Mouse (Mus musculus): ENCODE measurements around the gene Ablim1. TPM values are rescaled to one million over a fixed set of nuclear protein-coding genes. Genes with fewer than 3 reads are reported as not detected.

Gene Ablim1
- total RNA-seq, 2 experiments from 2014 or later, result 50.9 to 59.8 TPM

DNA sequence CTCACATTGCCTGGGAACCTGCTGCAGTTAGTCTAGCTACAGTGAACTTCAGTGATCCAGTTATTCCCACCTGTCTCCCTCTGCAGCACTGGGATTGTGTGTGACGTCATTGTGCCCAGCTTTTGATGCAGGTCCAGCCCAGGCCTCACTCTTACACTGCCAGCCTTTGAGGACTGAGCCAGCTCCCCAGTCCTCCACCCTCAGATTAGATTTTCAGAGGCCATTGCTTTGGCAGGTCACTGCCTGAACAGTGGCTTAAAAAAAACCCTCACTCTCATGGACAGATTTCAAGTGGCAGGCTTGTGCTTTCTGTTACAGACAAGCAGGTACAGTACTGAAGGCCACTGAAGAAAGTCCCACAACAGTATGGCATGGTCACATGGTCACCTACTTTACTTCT is 30.0 kb upstream of the Ablim1 start:
- DNase-seq (ENCODE audit: low spot score in 2 of 2), result no peak

DNA sequence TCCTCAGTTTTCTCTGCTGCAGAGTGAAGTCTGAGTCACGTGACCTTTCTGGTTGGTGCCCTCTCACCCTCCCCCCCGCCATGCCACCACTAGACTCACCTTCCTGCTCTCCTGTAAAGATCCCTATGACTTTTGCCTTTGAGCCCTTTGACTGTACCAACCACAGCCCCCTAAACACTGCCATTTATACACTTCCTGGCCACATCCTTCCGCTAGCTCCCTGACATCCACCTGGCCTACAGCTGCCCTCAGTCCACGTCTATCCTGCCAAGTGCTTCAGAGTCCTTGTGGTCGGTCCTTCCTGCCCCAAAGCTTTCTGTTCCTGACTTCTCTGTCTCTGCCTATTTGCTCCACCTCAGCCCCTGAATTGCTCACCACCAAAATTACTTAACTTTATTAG is 29.1 kb upstream of the Ablim1 start:
- no peak for DNase-seq (ENCODE audit: low spot score in 2 of 2)

DNA sequence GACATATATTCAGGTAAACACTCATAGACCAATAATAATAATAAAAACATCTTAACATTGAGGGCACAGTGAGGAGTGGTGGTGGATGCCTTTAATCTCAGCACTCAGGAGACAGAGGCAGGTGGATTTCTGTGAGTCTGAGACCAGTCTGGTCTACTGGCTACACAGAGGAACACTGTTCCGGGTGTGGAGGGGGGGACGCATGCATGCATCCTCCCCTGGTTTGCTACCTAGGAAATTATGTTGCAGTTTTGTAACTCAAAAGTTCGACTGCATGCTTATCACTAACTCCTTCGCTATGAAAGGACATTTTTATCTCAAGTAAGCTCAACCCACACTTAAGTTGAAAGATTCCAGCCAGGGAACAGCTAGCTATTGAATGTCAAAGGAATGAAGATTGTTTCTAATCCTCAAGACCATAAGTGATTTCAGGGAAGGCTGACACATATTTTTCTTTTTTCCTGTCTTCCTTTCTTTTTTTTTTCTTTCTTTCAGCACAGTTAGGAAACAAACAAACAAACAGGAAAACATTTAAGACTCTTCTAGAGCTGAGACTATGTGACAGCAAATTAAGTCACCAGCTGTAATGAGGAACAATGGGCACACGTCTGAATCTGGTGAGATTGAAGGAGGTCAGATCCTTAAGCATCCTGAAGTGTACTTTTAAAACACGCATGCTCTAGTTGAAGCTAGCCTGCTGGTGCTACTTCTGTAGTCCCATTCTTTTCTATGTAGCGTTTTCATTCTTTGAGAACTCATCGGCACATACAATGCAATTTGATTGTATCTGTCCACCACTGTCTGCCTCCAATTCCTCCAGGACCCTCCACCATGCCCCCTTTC is 26.4 kb upstream of the Ablim1 start:
- no peak for DNase-seq (ENCODE audit: low spot score in 2 of 2)

- DNase-seq (ENCODE audit: low spot score in 2 of 2), result no peak
Observed at GRCm38 (mm10) chr19:57339281-57339864, 24.7 kb upstream of the Ablim1 start.

- no peak for DNase-seq (ENCODE audit: low spot score in 2 of 2)
Observed at GRCm38 (mm10) chr19:57335135-57335534, 20.4 kb upstream of the Ablim1 start.

DNA sequence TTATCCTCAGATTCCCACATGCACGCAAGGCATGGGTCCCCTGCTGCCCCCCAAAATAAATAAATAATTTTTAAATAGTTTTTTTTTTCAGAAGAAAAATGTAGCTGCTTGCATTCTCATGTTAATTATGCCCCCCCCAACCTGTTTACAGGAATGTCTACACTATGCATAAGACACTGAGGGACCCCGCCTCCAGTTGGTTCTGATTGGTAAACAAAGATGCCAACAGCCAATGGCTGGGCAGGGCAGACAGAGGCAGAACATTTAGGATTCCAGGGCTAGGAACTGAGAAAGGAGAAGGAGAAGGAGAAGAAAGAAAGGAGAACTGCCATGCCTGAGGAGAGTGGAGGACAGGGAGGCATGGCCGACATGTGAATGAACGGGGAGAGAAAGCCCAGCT is 18.6 kb upstream of the Ablim1 start:
- no peak for DNase-seq (ENCODE audit: low spot score in 2 of 2)

DNA sequence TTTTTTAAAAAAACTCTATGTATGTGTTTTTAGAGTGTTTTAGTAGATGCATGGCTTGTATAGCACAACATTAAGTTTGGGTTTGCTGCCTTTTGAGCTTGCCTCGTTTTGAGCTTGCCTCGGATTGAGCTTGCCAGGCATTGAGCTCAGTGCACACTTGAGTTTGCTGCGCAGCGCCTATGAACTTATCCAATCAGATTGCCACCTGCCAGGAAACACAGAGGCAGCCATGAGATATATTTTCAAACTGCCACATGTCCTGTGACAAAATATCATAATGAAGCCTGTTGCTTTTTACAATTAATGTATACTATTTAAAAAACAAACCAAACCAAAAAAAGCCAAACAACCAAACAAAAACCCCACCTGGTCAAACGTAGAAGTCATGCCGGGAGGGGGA is 16.5 kb upstream of the Ablim1 start:
- DNase-seq (ENCODE audit: low spot score in 2 of 2), result no peak

DNA sequence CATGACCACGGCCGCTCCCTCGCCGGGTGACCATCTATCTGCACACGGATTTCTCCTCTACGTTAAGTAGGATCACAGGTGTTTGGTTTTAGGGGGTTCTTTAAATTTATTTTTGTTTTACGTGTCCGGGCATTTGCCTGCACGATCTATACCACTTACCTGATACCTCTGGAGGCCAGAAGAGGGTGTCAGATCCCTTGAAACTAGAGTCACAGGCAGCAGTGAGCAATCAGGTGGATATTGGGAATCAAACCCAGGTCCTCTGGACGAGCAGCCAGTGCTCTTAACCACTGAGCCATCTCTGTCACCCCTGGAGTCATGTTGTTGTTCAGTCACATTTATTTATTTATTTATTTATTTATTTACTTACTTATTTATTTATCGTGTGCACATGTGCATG is 15.6 kb upstream of the Ablim1 start:
- no peak for DNase-seq (ENCODE audit: low spot score in 2 of 2)

- no peak for DNase-seq (ENCODE audit: low spot score in 2 of 2)
Observed at GRCm38 (mm10) chr19:57328792-57329191, 14.1 kb upstream of the Ablim1 start.

GRCm38 (mm10) chr19:57328269-57328668 is 13.6 kb upstream of the Ablim1 start:
- DNase-seq (ENCODE audit: low spot score in 2 of 2), result no peak

- no peak for DNase-seq (ENCODE audit: low spot score in 2 of 2)
Observed at GRCm38 (mm10) chr19:57327679-57328078, 13.0 kb upstream of the Ablim1 start.

DNA sequence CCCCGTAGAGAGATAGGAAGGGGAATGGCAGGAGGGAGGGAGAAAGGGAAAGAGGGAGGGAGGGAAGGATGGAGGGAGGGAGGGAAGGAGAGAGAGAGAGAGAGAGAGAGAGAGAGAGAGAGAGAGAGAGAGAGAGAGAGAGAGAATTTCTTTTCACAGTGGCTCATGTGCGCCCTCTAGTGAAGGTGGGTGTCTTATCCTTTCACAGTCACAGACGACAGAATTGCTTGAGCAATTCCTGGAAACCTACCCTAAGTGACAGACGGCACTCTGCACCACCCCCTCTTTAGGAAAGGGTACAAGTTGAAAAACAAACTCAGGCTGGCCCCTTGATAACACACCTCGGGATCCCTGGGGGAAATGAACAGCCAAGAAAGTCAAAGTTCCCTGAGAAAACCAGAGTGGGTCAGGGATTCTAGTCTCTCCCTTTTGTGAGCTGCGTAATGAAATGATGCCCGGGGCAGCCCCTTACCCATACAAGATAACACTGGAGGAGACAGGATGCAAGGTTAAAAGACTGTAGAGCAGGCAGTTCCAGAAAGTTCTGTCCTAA is 11.1 kb upstream of the Ablim1 start:
- peak; percentile 28 to 37 for DNase-seq (ENCODE audit: low spot score in 2 of 2)

GRCm38 (mm10) chr19:57323087-57323486 is 8.4 kb upstream of the Ablim1 start:
- DNase-seq (ENCODE audit: low spot score in 2 of 2), result no peak

GRCm38 (mm10) chr19:57322491-57322890 is 7.8 kb upstream of the Ablim1 start:
- DNase-seq (ENCODE audit: low spot score in 2 of 2), result no peak

DNA sequence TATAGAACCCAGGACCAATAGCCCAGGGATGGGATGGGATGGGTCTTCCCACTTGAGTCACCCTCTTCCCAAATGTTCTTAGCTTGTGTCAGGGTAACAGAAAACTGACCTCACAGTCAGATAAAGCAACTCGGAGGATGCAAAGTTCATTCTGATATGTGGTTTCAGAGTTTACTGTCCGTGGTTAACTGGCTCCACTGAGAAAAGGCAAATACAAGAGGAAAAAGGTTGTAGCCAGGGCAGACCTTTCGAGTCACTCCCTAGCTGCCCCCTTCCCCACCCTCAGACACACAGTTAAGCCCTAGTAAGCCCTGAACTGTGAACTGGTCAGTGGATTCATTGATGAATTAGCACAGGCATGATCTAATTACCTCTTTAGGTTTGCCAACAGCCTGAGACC is 7.1 kb upstream of the Ablim1 start:
- DNase-seq (ENCODE audit: low spot score in 2 of 2), result no peak

DNA sequence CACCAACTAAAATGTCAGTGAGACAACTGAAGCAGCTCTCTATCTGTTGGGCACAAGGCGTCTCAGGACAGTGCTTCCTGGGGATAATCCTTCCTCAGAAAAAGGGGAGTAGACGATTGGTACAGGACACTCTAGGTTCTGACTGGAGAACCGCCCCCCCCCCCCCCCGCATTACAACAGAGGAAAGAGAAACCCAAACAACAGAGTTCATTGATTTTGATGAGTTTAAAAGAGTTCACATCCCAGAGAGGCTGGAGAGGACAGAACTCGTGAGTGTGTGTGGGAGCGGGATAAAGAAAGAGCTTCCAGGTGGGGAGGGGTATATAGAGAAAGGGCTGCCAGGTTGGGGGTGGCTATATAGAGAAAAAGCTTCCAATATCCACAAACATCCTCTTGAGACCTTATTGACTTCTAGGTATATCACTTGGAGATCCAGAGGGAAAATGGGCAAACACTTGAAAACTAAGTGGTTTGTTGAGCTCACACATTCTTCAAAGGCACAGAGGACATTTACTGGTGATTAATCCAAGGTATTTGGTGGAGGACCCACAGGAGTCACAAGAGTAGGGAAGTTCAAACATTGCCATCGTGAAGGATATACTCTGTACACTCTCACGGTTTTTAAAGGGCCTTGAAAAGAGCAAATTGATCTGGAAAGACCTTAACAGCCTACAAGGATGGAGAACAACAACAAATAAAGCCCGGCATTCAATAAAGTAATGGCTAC is 6.1 kb upstream of the Ablim1 start:
- no peak for DNase-seq (ENCODE audit: low spot score in 2 of 2)

DNA sequence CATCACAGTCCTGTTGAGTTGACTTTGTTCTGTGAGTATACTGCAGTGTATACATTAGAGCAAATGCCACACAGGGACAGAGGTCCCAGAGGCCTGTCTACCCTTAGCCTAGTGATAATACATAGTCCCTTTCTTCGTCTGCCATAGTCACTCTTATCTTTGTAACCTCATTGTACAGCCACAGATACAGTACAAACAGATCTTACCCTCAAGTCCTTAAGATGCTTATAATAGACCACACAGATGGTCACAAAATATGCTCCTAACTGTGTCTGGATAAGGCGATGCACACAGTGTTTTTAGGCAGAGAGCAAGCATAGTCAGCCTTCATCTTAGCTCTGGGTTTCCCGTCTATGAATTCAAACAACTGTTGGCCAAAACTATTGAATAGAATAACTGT is 1.9 kb upstream of the Ablim1 start:
- no peak for DNase-seq (ENCODE audit: low spot score in 2 of 2)

- DNase-seq (ENCODE audit: low spot score in 2 of 2), result no peak
Observed at GRCm38 (mm10) chr19:57315013-57315565, 370 bp upstream of the Ablim1 start.

DNA sequence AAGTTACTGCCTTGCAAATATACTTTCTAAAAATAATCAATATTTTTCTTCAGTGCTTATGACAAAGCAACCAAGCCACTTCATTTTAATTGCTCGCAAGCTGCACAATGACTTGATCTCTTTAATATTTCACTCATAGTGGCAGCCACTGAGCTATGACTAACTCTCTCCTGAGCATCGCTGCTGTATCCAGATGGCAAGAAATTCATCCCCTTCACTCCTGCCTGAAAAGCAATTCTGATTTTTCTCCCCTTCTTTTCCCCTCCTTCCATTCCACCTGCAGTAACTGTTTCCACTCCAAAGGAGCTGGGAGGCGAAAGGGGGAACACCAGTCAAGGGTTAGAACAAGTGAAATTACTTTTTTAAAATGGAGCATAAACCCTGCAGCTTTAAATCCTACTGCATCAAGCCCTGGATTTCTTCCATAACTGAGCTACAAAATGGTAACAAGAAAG is 801 bp downstream of the Ablim1 start:
- no peak for DNase-seq (ENCODE audit: low spot score in 2 of 2)

- DNase-seq (ENCODE audit: low spot score in 2 of 2), result no peak
Observed at GRCm38 (mm10) chr19:57313226-57313625, 1.5 kb downstream of the Ablim1 start.

DNA sequence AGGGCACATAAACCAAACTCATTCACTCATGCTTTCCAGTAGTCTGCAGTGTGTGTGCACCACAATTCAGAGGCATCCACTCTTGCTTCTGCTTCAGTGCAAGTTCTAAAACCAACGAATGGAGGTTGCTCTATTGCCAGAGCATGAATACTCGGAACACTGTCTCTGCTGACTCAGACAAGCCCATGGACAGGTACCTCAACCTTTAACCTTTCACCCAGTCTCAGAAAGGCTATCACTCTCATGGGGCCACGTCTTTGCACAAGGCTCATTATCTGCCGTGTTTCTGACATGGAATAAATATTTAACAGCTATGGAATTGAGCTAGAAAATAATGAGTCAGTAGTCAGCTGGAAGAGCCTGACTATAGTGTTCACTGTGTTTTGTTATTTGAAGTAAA is 4.7 kb downstream of the Ablim1 start:
- no peak for DNase-seq (ENCODE audit: low spot score in 2 of 2)

DNA sequence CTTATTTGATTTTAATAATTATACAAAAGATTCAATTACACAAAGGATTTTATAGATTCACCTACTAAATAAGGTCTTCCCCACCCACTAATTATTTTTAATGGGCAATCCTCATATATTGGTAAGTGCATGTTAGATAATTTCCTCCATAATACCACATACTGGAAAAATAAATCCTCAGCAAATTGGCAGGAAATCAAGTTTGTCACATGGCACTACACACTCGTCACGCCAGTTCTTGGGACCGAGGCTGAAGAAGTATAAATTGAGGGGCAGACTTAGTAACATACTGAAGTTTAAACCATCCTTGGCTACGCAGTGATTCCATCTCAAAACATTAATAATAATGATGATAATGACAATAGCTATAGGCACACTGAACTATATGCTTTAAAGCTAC is 8.1 kb downstream of the Ablim1 start:
- no peak for DNase-seq (ENCODE audit: low spot score in 2 of 2)
